Mouse (Mus musculus) heart, postnatal 0 days (tissue): ENCODE measurements around the gene Utp6. TPM values are rescaled to one million over a fixed set of nuclear protein-coding genes. Genes with fewer than 3 reads are reported as not detected.
"Not testable (repeated sequence)": the region's sequence is repeated elsewhere in the genome, so short reads cannot be mapped to it uniquely, and the experiment has no call there.

Source experiments
- ATAC-seq: fragments of 200-750 bp; cut with Nextera tagmentation; 2 replicates; pipeline ENCODE4 v1.8.0; 2017; ENCODE audit warnings: low read depth, moderate number of reproducible peaks, moderate library complexity; ENCODE audit not compliant: insufficient read depth
- DNase-seq: peaks from one replicate; pipeline ENCODE4 v3.0.0-alpha.2; 2016; ENCODE audit warnings: low spot score
- H3K27ac ChIP-seq: fragments of 300-500 bp; sonication (generic); 2 replicates; pipeline ENCODE4 v1.5.1; 2014; ENCODE audit warnings: low read depth, mild to moderate bottlenecking
- H3K27me3 ChIP-seq: fragments of 300-500 bp; sonication (generic); 2 replicates; pipeline ENCODE4 v1.6.1; 2014; ENCODE audit warnings: low read length, mixed read lengths; ENCODE audit not compliant: control insufficient read depth, insufficient read depth
- H3K36me3 ChIP-seq: fragments of 300-500 bp; sonication (generic); replicated peaks from 2 replicates; pipeline ENCODE4 v1.6.1; 2014; ENCODE audit warnings: low read length, mixed read lengths; ENCODE audit not compliant: control insufficient read depth, insufficient read depth
- H3K4me1 ChIP-seq: fragments of 300-500 bp; sonication (generic); 2 replicates; pipeline ENCODE4 v1.6.1; 2014; ENCODE audit warnings: antibody characterized with exemption; ENCODE audit not compliant: control insufficient read depth, insufficient read depth
- H3K4me2 ChIP-seq: fragments of 300-500 bp; sonication (generic); 2 replicates; pipeline ENCODE4 v1.6.1; 2014; ENCODE audit warnings: low read depth, mild to moderate bottlenecking, low read length, moderate library complexity
- H3K4me3 ChIP-seq: fragments of 300-500 bp; sonication (generic); 2 replicates; pipeline ENCODE4 v1.5.1; 2014; ENCODE audit warnings: low read depth, low read length
- H3K9ac ChIP-seq: fragments of 300-500 bp; sonication (generic); replicated peaks from 2 replicates; pipeline ENCODE4 v1.6.1; 2014; ENCODE audit warnings: low read depth, low read length, mixed read lengths
- H3K9me3 ChIP-seq: fragments of 300-500 bp; sonication (generic); replicated peaks from 2 replicates; pipeline ENCODE4 v1.6.1; 2016; ENCODE audit warnings: low read length; ENCODE audit not compliant: control insufficient read depth
- CTCF ChIP-seq: IDR thresholded peaks from 2 replicates; pipeline ENCODE4 v1.5.1; 2016; ENCODE audit warnings: antibody characterized with exemption, control low read depth, low read depth
- EP300 ChIP-seq: IDR thresholded peaks from 2 replicates; pipeline ENCODE4 v1.6.1; 2016; ENCODE audit warnings: antibody characterized with exemption, low read depth
- WGBS: fragments of 180-500 bp; shearing (Covaris S2); extraction: QIAGEN DNeasy Blood & Tissue Kit; methylation state at CpG from one replicate; pipeline ENCODE4 v1.1.7; 2014; 5-methylcytosine and 5-hydroxymethylcytosine counted together
- polyA plus RNA-seq: library from polyadenylated mRNA; unstranded; fragments of >200 nt; fragmentation: Nextera tagmentation; extraction: Ambion mirVana; gene quantifications from 2 replicates; pipeline ENCODE4 v1.2.1, GENCODE M21; 2015
- total RNA-seq: library from RNA; depleted of rRNA; stranded (reverse); fragments of >200 nt; gene quantifications from 2 replicates; pipeline ENCODE4 v1.2.3, GENCODE M21; 2014; ENCODE audit warnings: low replicate concordance

Gene Utp6
- total and polyA plus RNA-seq, 2 experiments from 2014 or later = 8.7 to 22.4 TPM

- 0 out of 2 replicates have a peak, but pooled peaks cover 6% of the 10 kb centered on the region for H3K36me3 ChIP-seq
- peak overlapping the region; percentile 89 for H3K27ac ChIP-seq
- WGBS = 28% methylated on average over 20 of the region's 21 CpGs
- DNase-seq (no peak), ATAC-seq (no peak)
- no peaks in the 10 kb centered on the region for H3K27me3 ChIP-seq
- H3K4me2 ChIP-seq = peak overlapping the region; percentile 92
- H3K4me3 ChIP-seq = peak overlapping the region; percentile 88
- peak overlapping the region; percentile 77 for H3K9ac ChIP-seq
- no peaks in the 10 kb centered on the region; the same call in 1 of the 2 replicates for H3K4me1 ChIP-seq
- TF ChIP-seq CTCF (no peak), EP300 (no peak)
- no peaks in the 10 kb centered on the region for H3K9me3 ChIP-seq
These were observed 29.9 kb upstream of the Utp6 start for GRCm38 (mm10) chr11:79992035-79992591.

GRCm38 (mm10) chr11:79991600-79991999 is 29.4 kb upstream of the Utp6 start:
- H3K4me2 ChIP-seq = no peak overlapping the region
- H3K27me3 ChIP-seq = no peaks in the 10 kb centered on the region
- H3K27ac ChIP-seq = no peak overlapping the region
- no peak overlapping the region for H3K9ac ChIP-seq
- no peak overlapping the region for H3K4me3 ChIP-seq
- H3K9me3 ChIP-seq = no peaks in the 10 kb centered on the region
- WGBS = 92% methylated on average over 5 of the region's 5 CpGs
- DNase-seq = no peak
- H3K4me1 ChIP-seq = no peaks in the 10 kb centered on the region; the same call in 1 of the 2 replicates
- no peak for ATAC-seq
- 0 out of 2 replicates have a peak, but pooled peaks cover 6% of the 10 kb centered on the region for H3K36me3 ChIP-seq
- TF ChIP-seq EP300 = no peak

GRCm38 (mm10) chr11:79990120-79990519 is 27.9 kb upstream of the Utp6 start:
- no peaks in the 10 kb centered on the region for H3K9me3 ChIP-seq
- H3K4me1 ChIP-seq = no peaks in the 10 kb centered on the region
- H3K36me3 ChIP-seq = no peaks in the 10 kb centered on the region
- H3K27ac ChIP-seq = no peak overlapping the region
- TF ChIP-seq EP300 (no peak), CTCF (no peak)
- 94% methylated on average over 2 of the region's 2 CpGs for WGBS
- H3K27me3 ChIP-seq = no peaks in the 10 kb centered on the region
- DNase-seq = no peak
- H3K4me2 ChIP-seq = no peak overlapping the region
- no peak overlapping the region for H3K9ac ChIP-seq
- H3K4me3 ChIP-seq = no peak overlapping the region
- ATAC-seq = no peak

- ATAC-seq = no peak
- Histone ChIP-seq H3K4me1 (no peaks in the 10 kb centered on the region), H3K27me3 (no peaks in the 10 kb centered on the region), H3K9me3 (no peaks in the 10 kb centered on the region), H3K4me2 (no peak overlapping the region), H3K9ac (no peak overlapping the region), H3K27ac (no peak overlapping the region), H3K4me3 (no peak overlapping the region), H3K36me3 (no peaks in the 10 kb centered on the region)
- WGBS = 88% methylated on average over 3 of the region's 3 CpGs
- no peak for DNase-seq
- TF ChIP-seq EP300 (no peak), CTCF (no peak)
These were observed 25.7 kb upstream of the Utp6 start for GRCm38 (mm10) chr11:79987896-79988295.

GRCm38 (mm10) chr11:79986886-79987285 is 24.7 kb upstream of the Utp6 start:
- TF ChIP-seq EP300 (no peak), CTCF (no peak)
- Histone ChIP-seq H3K27me3 (no peaks in the 10 kb centered on the region), H3K4me3 (no peak overlapping the region), H3K27ac (no peak overlapping the region), H3K4me1 (no peaks in the 10 kb centered on the region), H3K4me2 (no peak overlapping the region), H3K36me3 (no peaks in the 10 kb centered on the region), H3K9me3 (no peaks in the 10 kb centered on the region), H3K9ac (no peak overlapping the region)
- ATAC-seq (no peak), DNase-seq (no peak)
- 71% methylated on average over 4 of the region's 4 CpGs for WGBS

- not testable (repeated sequence) for H3K9ac ChIP-seq, ATAC-seq, H3K4me1 ChIP-seq, H3K27me3 ChIP-seq, H3K9me3 ChIP-seq, H3K4me2 ChIP-seq, H3K27ac ChIP-seq, DNase-seq, H3K4me3 ChIP-seq, H3K36me3 ChIP-seq
- 89% methylated on average over 3 of the region's 4 CpGs for WGBS
These were observed 15.6 kb upstream of the Utp6 start for GRCm38 (mm10) chr11:79977747-79978146.

- not testable (repeated sequence) for DNase-seq, H3K9ac ChIP-seq, H3K36me3 ChIP-seq, H3K4me1 ChIP-seq, ATAC-seq, H3K4me2 ChIP-seq, H3K4me3 ChIP-seq, H3K27ac ChIP-seq, H3K9me3 ChIP-seq
- H3K27me3 ChIP-seq = 0 out of 2 replicates have a peak, but pooled peaks cover 12% of the 10 kb centered on the region
- 97% methylated on average over 14 of the region's 14 CpGs for WGBS
These were observed 14.9 kb upstream of the Utp6 start for GRCm38 (mm10) chr11:79977061-79977460.

- H3K36me3 ChIP-seq = not testable (repeated sequence)
- WGBS = 81% methylated on average over 6 of the region's 6 CpGs
These were observed 14.5 kb upstream of the Utp6 start for GRCm38 (mm10) chr11:79976645-79977044.

More at GRCm38 (mm10) chr11:79976645-79977044, 14.5 kb upstream of the Utp6 start:
- H3K9ac ChIP-seq, H3K9me3 ChIP-seq, H3K4me3 ChIP-seq, ATAC-seq, H3K4me1 ChIP-seq, H3K4me2 ChIP-seq, H3K27ac ChIP-seq, DNase-seq: not testable (repeated sequence)
- H3K27me3 ChIP-seq = 0 out of 2 replicates have a peak, but pooled peaks cover 12% of the 10 kb centered on the region
